Mouse (Mus musculus) liver, embryonic 18 days (tissue): Measurements from ENCODE around the gene Mcrip1. TPM values are rescaled to one million over a fixed set of nuclear protein-coding genes. Genes with fewer than 3 reads are reported as not detected.

Experiments
- polyA plus RNA-seq: library from polyadenylated mRNA; depleted of rRNA; stranded (reverse); fragments of >200 nt; gene quantifications from 2 replicates; pipeline ENCODE4 v1.2.3, GENCODE M21; 2012; rRNA removed

Gene Mcrip1
- polyA plus RNA-seq, result 41.8 and 45.5 TPM in 2 replicates

GRCm38 (mm10) chr11:120549168-120549945 is at the start of gene Mcrip1:
Mcrip1 (minus strand) TSS chr11:120549727.

GRCm38 (mm10) chr11:120598283-120598989 is 48.9 kb upstream of the Mcrip1 start, which contains the start of the genes Alyref and Anapc11:
Alyref (minus strand) TSS chr11:120598365.
Anapc11 (plus strand) TSS chr11:120598421.

GRCm38 (mm10) chr11:120581490-120582267 is 32.2 kb upstream of the Mcrip1 start, which contains the start of gene Arhgdia:
Arhgdia (minus strand) TSS chr11:120581624.

GRCm38 (mm10) chr11:120572752-120573584 is 23.4 kb upstream of the Mcrip1 start, which contains the start of gene P4hb:
P4hb (minus strand) TSS chr11:120573253.

GRCm38 (mm10) chr11:120550810-120551440 is 1.4 kb upstream of the Mcrip1 start, which contains the start of gene Ppp1r27:
Ppp1r27 (minus strand) TSS chr11:120551132.

GRCm38 (mm10) chr11:120530085-120530964 is 19.2 kb downstream of the Mcrip1 start, which contains the start of gene Gcgr:
Gcgr (plus strand) TSS chr11:120530699.

Other genes with a start within 250 kb of the Mcrip1 start
- gene Actg1, start 201.2 kb downstream of the Mcrip1 start, polyA plus RNA-seq, result 247 and 252 TPM in 2 replicates
- gene Fscn2, start 188.2 kb downstream of the Mcrip1 start, polyA plus RNA-seq, result not detected in 2 replicates
- 5.6 and 6.2 TPM in 2 replicates for gene Faap100, start 171.0 kb downstream of the Mcrip1 start, polyA plus RNA-seq
- 17.2 and 19.2 TPM in 2 replicates for gene Nploc4, start 112.0 kb downstream of the Mcrip1 start, polyA plus RNA-seq
- gene Tspan10, start 107.1 kb downstream of the Mcrip1 start, polyA plus RNA-seq, result not detected in 2 replicates
- gene Pde6g, start 96.2 kb downstream of the Mcrip1 start, polyA plus RNA-seq, result 0.20 and 0.23 TPM in 2 replicates
- 10.7 and 12.5 TPM in 2 replicates for gene Oxld1, start 91.7 kb downstream of the Mcrip1 start, polyA plus RNA-seq
- gene Ccdc137, start 91.6 kb downstream of the Mcrip1 start, polyA plus RNA-seq, result 10.3 and 12.0 TPM in 2 replicates
- 11.1 and 11.7 TPM in 2 replicates for gene Arl16, start 82.1 kb downstream of the Mcrip1 start, polyA plus RNA-seq
- 72.1 and 77.6 TPM in 2 replicates for gene Mrpl12, start 65.1 kb downstream of the Mcrip1 start, polyA plus RNA-seq
- 30.6 and 30.7 TPM in 2 replicates for gene Slc25a10, start 57.9 kb downstream of the Mcrip1 start, polyA plus RNA-seq
- 49.1 and 58.0 TPM in 2 replicates for gene Gcgr, start 19.0 kb downstream of the Mcrip1 start, polyA plus RNA-seq
- not detected in 2 replicates for gene Ppp1r27, start 1.4 kb upstream of the Mcrip1 start, polyA plus RNA-seq
- 432 and 494 TPM in 2 replicates for gene P4hb, start 23.5 kb upstream of the Mcrip1 start, polyA plus RNA-seq
- 142 and 152 TPM in 2 replicates for gene Arhgdia, start 31.9 kb upstream of the Mcrip1 start, polyA plus RNA-seq
- 49.6 and 60.6 TPM in 2 replicates for gene Alyref, start 48.6 kb upstream of the Mcrip1 start, polyA plus RNA-seq
- gene Anapc11, start 48.7 kb upstream of the Mcrip1 start, polyA plus RNA-seq, result 34.4 and 36.3 TPM in 2 replicates
- 4.7 TPM in 2 replicates for gene Npb, start 58.8 kb upstream of the Mcrip1 start, polyA plus RNA-seq
- 389 and 419 TPM in 2 replicates for gene Pcyt2, start 68.2 kb upstream of the Mcrip1 start, polyA plus RNA-seq
- 30.4 and 32.8 TPM in 2 replicates for gene Sirt7, start 75.5 kb upstream of the Mcrip1 start, polyA plus RNA-seq
- 28.0 and 31.0 TPM in 2 replicates for gene Mafg, start 83.9 kb upstream of the Mcrip1 start, polyA plus RNA-seq
- gene Pycr1, start 94.0 kb upstream of the Mcrip1 start, polyA plus RNA-seq, result 6.9 and 7.8 TPM in 2 replicates
- 0.19 and 0.43 TPM in 2 replicates for gene Myadml2, start 98.4 kb upstream of the Mcrip1 start, polyA plus RNA-seq
- gene Notum, start 111.4 kb upstream of the Mcrip1 start, polyA plus RNA-seq, result 0.25 and 0.26 TPM in 2 replicates
- gene Aspscr1, start 123.2 kb upstream of the Mcrip1 start, polyA plus RNA-seq, result 23.8 and 25.4 TPM in 2 replicates
- 54.1 and 60.7 TPM in 2 replicates for gene Cenpx, start 164.0 kb upstream of the Mcrip1 start, polyA plus RNA-seq
- 7.4 and 8.9 TPM in 2 replicates for gene Lrrc45, start 164.2 kb upstream of the Mcrip1 start, polyA plus RNA-seq
- 1.2 and 1.7 TPM in 2 replicates for gene Rac3, start 171.7 kb upstream of the Mcrip1 start, polyA plus RNA-seq
- 42.2 and 46.5 TPM in 2 replicates for gene Dcxr, start 177.6 kb upstream of the Mcrip1 start, polyA plus RNA-seq
- 0.03 and 0.24 TPM in 2 replicates for gene Cbr2, start 182.4 kb upstream of the Mcrip1 start, polyA plus RNA-seq
- gene Hmga1b, start 213.1 kb upstream of the Mcrip1 start, polyA plus RNA-seq, result 1.1 TPM in 2 replicates
- 5.5 and 6.7 TPM in 2 replicates for gene Rfng, start 234.5 kb upstream of the Mcrip1 start, polyA plus RNA-seq
- 49.2 and 50.9 TPM in 2 replicates for gene Gps1, start 234.5 kb upstream of the Mcrip1 start, polyA plus RNA-seq
- gene Dus1l, start 246.7 kb upstream of the Mcrip1 start, polyA plus RNA-seq, result 25.6 and 27.9 TPM in 2 replicates